Mouse (Mus musculus): ENCODE measurements around the gene Olfr1402. TPM values are rescaled to one million over a fixed set of nuclear protein-coding genes. Genes with fewer than 3 reads are reported as not detected.
A peak's percentile ranks its signal among the peaks of the same experiment; 100 is the strongest.

The Olfr1402 gene
- polyA plus RNA-seq, 2 experiments = not detected

GRCm38 (mm10) chr3:97363418-97364098 is 58.3 kb downstream of the Olfr1402 start:
- Histone ChIP-seq H3K27me3 (ENCODE audit: control insufficient read depth, insufficient read depth, low read length) (no peaks in the 10 kb centered on the region), H3K36me3 (ENCODE audit: control insufficient read depth, insufficient read depth, low read length) (no peaks in the 10 kb centered on the region), H3K4me2 (replicated peaks; ENCODE audit: low read depth, low read length, severe bottlenecking) (no peak overlapping the region), H3K4me3 (replicated peaks; ENCODE audit: low read length) (no peak overlapping the region), H3K9ac (ENCODE audit: low read depth, low read length, severe bottlenecking) (no peak overlapping the region), H3K4me1 (ENCODE audit: control insufficient read depth, insufficient read depth, low read length) (no peaks in the 10 kb centered on the region), H3K27ac (replicated peaks; ENCODE audit: low read depth, low read length) (no peak overlapping the region), H3K9me3 (ENCODE audit: control insufficient read depth, low read length) (no peaks in the 10 kb centered on the region)
- DNase-seq (ENCODE audit: low spot score) = peak; percentile 51
- WGBS = 32% methylated on average over 3 of the region's 3 CpGs
- peak; percentile 68 for ATAC-seq (ENCODE audit: low FRiP score, low read depth)
- no peak for TF ChIP-seq POLR2A (IDR thresholded peaks at IDR 0.05; ENCODE audit: borderline replicate concordance, extremely low read depth, insufficient read depth, insufficient read length)

- no peaks in the 10 kb centered on the region for H3K9me3 ChIP-seq (ENCODE audit: control insufficient read depth, low read length)
- H3K9ac ChIP-seq (ENCODE audit: low read depth, low read length, severe bottlenecking) = no peak overlapping the region
- H3K4me3 ChIP-seq (replicated peaks; ENCODE audit: low read length) = no peak overlapping the region
- H3K27ac ChIP-seq (replicated peaks; ENCODE audit: low read depth, low read length) = no peak overlapping the region
- 91% methylated on average over 1 of the region's 1 CpGs for WGBS
- DNase-seq (ENCODE audit: low spot score) (no peak), ATAC-seq (ENCODE audit: low FRiP score, low read depth) (no peak)
- H3K27me3 ChIP-seq (ENCODE audit: control insufficient read depth, insufficient read depth, low read length) = no peaks in the 10 kb centered on the region
- no peak for TF ChIP-seq POLR2A (IDR thresholded peaks at IDR 0.05; ENCODE audit: borderline replicate concordance, extremely low read depth, insufficient read depth, insufficient read length)
- no peaks in the 10 kb centered on the region for H3K4me1 ChIP-seq (ENCODE audit: control insufficient read depth, insufficient read depth, low read length)
- H3K4me2 ChIP-seq (replicated peaks; ENCODE audit: low read depth, low read length, severe bottlenecking) = no peak overlapping the region
- H3K36me3 ChIP-seq (ENCODE audit: control insufficient read depth, insufficient read depth, low read length) = no peaks in the 10 kb centered on the region
Observed at GRCm38 (mm10) chr3:97358448-97358847, 63.4 kb downstream of the Olfr1402 start.

Other genes starting within 250 kb of the Olfr1402 start
- gene Bcl9, start 124.1 kb downstream of the Olfr1402 start, polyA plus RNA-seq (2012; rRNA removed) = 47.6 and 57.0 TPM in 2 replicates
- gene Bcl9, start 124.1 kb downstream of the Olfr1402 start, polyA plus RNA-seq (2014; fragmentation: Nextera tagmentation; extraction: Ambion mirVana) = 54.3 and 60.3 TPM in 2 replicates
- 11.1 and 13.5 TPM in 2 replicates for gene Chd1l, start 188.2 kb upstream of the Olfr1402 start, polyA plus RNA-seq (2012; rRNA removed)
- gene Chd1l, start 188.2 kb upstream of the Olfr1402 start, polyA plus RNA-seq (2014; fragmentation: Nextera tagmentation; extraction: Ambion mirVana) = 12.8 and 14.0 TPM in 2 replicates
- 2.2 and 2.3 TPM in 2 replicates for gene Fmo5, start 206.8 kb upstream of the Olfr1402 start, polyA plus RNA-seq (2012; rRNA removed)
- gene Fmo5, start 206.8 kb upstream of the Olfr1402 start, polyA plus RNA-seq (2014; fragmentation: Nextera tagmentation; extraction: Ambion mirVana) = 2.8 TPM in 2 replicates
- 15.4 and 15.6 TPM in 2 replicates for gene Prkab2, start 236.2 kb upstream of the Olfr1402 start, polyA plus RNA-seq (2012; rRNA removed)
- gene Prkab2, start 236.2 kb upstream of the Olfr1402 start, polyA plus RNA-seq (2014; fragmentation: Nextera tagmentation; extraction: Ambion mirVana) = 7.2 and 7.6 TPM in 2 replicates